Mouse (Mus musculus) erythroblast, embryonic 14.5 days (primary cell): ENCODE data around the gene Zswim8.

Experiments used
- GATA1 ChIP-seq: IDR thresholded peaks from 2 replicates; pipeline ENCODE4 v1.6.1; 2012; ENCODE audit warnings: low read length, inconsistent platforms, mixed read lengths
- TAL1 ChIP-seq: IDR thresholded peaks from 3 replicates; pipeline ENCODE4 v1.6.1; 2012; ENCODE audit warnings: low read length, inconsistent platforms, mixed read lengths

DNA sequence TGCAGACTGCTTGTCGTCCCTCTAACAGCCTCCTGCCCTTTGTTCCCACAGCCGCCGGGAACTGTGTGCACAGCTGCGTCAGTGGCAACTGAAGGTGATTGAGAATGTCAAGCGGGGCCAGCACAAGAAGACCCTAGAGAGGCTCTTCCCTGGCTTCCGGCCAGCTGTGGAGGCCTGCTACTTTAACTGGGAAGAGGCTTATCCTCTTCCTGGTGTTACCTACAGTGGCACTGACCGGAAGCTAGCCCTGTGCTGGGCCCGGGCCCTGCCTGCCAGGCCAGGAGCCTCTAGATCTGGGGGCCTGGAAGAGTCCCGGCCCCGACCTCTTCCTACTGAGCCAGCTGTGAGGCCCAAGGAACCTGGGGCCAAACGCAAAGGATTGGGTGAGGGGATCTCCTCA lies 6.5 kb downstream of the Zswim8 start:
- TF ChIP-seq TAL1 (no peak), GATA1 (no peak)
